Mouse (Mus musculus) retina, postnatal 7 days (tissue): Measurements from ENCODE around the gene Apeh.

Experiments
- DNase-seq: peaks from one replicate; pipeline ENCODE4 v3.0.0-alpha.2; 2012; ENCODE audit warnings: low read depth, low spot score

The Apeh gene

DNA sequence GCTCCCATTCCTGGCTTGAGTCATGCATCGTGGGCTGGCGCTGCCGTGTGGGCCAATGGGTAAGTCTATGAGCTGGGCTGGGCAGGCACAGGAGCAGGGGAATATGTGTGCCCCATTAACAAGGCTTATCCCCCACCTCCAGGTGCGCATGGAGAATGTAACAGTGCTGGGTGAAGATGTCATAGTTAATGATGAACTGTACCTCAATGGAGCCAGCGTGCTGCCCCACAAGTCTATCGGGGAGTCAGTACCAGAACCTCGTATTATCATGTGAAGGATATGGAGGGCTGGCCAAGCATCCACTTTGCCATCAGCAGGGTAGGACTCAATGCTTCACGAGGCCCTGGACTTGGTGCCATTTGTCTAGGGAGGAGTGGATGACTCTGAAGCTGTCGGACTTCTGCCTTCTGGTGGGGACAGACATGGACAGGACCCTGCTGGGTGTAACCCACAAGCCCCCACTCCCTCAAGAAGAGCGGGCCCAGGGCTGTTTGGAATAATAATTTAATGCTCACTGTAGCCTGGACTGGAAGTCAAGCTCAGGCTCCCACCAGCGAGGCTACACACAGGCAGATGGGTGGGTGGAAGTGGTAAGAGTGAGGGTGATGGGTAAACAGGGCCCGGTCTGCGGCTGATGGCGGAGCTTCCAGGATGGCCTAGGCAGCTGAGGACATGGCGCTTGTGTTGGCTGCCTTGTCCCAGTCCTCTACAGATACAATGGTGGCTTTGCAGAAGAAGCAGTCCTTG is 43.0 kb downstream of the Apeh start:
- no peak for DNase-seq

DNA sequence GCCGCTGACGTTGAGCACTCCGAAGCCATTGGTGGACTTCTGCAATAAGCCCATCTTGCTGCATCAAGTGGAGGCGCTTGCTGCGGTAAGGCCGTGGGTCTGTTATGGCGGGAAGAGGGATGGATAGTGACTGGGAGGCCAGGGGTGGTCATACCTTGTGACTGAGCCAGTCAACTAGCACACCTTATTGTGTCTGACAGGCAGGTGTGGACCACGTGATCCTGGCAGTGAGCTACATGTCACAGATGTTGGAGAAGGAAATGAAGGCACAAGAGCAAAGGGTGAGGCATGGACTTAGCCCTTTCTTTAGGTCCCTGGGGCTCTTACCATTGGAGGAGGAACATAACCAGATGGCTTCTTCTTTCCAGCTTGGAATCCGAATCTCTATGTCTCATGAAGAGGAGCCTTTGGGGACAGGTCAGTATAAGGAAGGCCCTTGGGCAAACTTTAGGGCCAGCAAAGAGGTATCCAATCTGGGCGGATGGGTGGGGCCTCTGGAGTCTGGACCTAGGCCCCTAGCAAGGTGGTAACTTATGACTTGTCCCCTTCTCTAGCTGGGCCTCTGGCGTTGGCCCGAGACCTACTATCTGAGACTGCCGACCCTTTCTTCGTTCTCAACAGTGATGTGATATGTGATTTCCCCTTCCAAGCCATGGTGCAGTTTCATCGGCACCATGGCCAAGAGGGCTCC is 44.7 kb downstream of the Apeh start:
- DNase-seq: no peak

GRCm38 (mm10) chr9:108049016-108049455 is 45.4 kb downstream of the Apeh start, which contains the start of gene Gmppb:
Gmppb (plus strand) TSS chr9:108049242.
- peak; percentile 87 for DNase-seq

DNA sequence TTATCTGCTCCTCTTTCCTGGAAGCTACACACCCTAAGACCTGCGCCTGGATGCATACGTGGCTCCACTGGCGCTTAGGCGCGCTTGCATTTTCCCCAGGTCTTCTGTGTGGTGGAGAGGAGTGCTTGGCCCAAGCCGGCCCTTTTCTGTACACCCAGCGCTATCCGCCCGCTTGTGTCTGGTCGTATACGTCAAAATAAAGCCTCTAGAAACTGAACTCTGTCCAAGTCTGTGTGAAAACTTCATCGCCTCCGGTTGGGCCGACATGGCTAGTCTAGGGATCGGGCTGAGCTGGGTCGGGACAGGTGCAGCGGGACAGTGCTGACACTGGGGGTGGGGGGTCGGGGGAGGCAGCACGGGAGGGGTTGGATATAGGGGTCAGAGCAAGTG is 45.8 kb downstream of the Apeh start:
- DNase-seq: no peak

DNA sequence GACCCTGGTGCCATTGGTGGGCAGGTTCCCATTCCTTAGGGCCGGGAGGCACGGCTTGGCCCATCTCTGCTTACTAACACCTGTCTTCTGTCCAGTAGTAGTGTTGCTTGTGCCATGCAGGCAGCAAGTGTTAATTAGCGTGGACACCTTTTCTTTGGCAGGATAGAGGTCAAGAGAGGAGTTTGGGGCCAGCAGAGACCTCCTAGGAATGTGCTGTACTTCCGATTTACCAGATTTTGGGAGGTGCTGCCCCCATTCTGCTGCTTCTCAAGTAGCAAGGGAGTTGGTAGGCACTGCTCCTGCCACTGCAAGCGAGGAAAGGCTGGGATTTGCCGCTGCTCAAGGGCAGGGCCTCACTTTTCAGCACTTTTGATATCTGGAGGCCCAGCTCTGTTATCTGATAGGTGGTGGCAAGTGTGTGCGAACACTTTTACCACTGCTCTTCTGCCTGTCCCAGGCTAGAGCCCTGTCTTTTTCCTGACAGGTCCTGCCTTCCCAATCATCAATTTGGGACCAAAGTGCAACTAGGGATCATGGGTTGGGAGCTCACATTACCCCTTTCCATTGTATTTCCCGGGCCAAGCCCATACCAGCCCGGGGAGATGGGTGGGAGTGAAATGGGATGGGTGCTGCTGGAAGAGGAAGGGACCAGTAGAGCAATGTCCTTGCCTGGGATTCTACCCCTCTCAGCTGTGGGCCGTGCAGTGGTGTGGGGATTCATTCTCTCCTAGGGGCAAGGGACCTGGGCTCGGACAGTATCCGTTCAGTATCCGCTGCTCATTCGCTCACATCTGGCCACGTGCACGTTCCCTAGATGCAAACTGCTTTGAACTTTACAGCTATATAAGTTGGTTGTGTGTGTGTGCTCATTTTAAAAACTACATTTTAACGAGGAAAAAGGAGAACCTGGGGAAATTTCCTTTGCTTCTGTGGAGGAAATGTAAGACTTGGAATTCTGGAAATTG is 46.5 kb downstream of the Apeh start:
- no peak for DNase-seq

GRCm38 (mm10) chr9:108046582-108046981 is 47.8 kb downstream of the Apeh start:
- DNase-seq: no peak

GRCm38 (mm10) chr9:108044751-108045492 is 49.5 kb downstream of the Apeh start:
- no peak for DNase-seq
